Mouse (Mus musculus) heart, adult 2 months (tissue): ENCODE measurements around the gene Ceacam15.
"Not testable (repeated sequence)": the region's sequence is repeated elsewhere in the genome, so short reads cannot be mapped to it uniquely, and the experiment has no call there.

Experiments
- CTCF ChIP-seq: fragments of 200-600 bp; IDR thresholded peaks from 2 replicates; pipeline ENCODE4 v1.8.1; 2022; ENCODE audit warnings: antibody characterized with exemption, mild to moderate bottlenecking, moderate library complexity
- POLR2A ChIP-seq: fragments of 200-500 bp; IDR thresholded peaks from 2 replicates; pipeline ENCODE4 v1.6.1; 2011; ENCODE audit warnings: mild to moderate bottlenecking, low read depth, low read length, control low read depth; ENCODE audit not compliant: insufficient read depth

DNA sequence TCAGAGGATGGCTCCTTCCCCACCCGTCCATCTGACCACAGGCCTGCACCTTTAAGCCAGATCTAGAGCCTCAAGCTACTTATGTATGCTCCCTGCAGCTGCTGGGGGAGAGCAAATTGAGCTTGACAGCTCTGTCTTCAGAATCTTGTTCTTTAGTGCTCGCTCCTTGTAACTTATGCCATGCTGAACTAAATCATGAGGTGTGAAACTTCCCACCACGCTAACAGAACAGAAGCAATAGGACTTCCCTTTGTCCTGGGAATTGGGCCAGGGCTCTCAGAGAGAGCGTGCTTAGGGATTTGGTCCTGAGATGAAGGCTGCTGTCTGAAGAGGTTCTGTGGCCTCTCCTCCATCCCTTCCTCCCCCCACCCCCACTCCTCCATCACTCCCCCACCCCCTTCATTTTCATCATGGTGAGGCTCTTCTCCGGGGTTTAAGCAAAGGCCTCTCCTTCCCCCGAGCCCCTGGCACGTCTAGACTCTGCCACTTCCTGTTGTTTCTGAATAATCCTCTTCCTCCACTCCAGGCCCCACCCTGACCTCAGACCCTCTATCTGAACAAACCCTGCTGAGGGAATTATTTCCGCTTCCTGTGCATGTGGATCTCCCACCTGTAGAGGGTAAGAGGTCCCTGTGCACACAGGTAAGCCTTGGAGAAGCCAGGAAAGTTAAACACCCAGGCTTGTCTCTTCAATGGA lies 41.1 kb upstream of the Ceacam15 start:
- not testable (repeated sequence) for TF ChIP-seq POLR2A, CTCF
